In the genomic region with DNA sequence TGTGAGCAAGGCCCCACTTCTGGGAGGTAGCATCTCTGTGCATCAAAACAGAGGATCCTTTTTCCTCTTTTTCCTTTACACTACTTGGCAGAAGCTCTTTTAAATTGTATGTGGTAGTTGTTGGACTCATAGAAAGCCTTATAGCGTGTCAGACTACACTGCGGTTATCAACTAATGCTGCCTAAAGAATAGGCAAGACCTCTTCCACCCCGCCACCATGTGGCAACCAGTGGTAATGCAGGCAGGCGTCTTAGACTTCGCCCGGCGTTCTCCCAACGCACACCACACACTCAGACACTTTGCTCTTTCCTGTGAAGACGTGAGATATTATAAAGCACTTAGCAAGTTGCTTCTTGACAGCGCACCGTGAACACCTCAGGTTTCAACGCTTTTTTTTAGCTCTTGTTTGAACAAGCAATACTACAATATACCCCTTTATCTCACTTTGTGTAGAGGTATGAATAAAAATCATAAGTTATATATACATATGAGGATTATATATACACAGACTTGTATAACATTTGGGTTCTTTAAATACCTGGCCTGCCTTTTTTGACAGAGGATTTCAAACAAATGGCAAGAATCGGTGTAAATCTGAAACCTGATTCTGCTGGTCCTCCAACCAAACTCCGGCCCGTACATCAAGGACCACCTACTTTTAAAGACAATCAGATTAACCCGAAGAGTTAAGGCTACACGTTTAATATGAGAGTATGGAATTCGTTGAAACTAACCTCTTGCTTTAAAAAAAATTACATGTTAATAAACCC, we compare ENCODE assay signal across 7 mouse cellular contexts. TPM values are rescaled to one million over a fixed set of nuclear protein-coding genes. Genes with fewer than 3 reads are reported as not detected.
DNase-seq lines count a peak whose midpoint lies in the region; ATAC-seq lines count a peak whose summit lies in the region.

No protein-coding gene starts in this region.

- DNase-seq in adipocyte (ENCODE audit: low spot score): peak; percentile 86
- peak; percentile 95 for DNase-seq in gastrocnemius, postnatal 10 days
- DNase-seq in left cerebral cortex, postnatal 4 days: peak; percentile 92
- peak; percentile 96 for DNase-seq in midbrain, embryonic 14.5 days
- peak; percentile 67 for DNase-seq in spleen, adult 12 weeks (ENCODE audit: low spot score)

- no peak overlapping the region for H3K4me3 ChIP-seq in intestine, embryonic 15.5 days (replicated peaks)
- H3K4me3 ChIP-seq in midbrain, embryonic 14.5 days (replicated peaks; ENCODE audit: low read depth, low read length): no peak overlapping the region

- H3K27ac ChIP-seq in intestine, embryonic 15.5 days: no peak overlapping the region
- no peak overlapping the region for H3K27ac ChIP-seq in midbrain, embryonic 14.5 days (replicated peaks; ENCODE audit: low read depth, low read length)

- H3K27me3 ChIP-seq in intestine, embryonic 15.5 days (replicated peaks): peaks cover 9% of the 10 kb centered on the region
- H3K27me3 ChIP-seq in midbrain, embryonic 14.5 days (ENCODE audit: control insufficient read depth, insufficient read depth, low read length): peaks cover 12% of the 10 kb centered on the region; the same call in 1 of the 2 replicates

- intact Hi-C loops in left cerebral cortex, postnatal 4 days (cut with DNase I): loop anchor here (2.0 to 5.0 kb wide), 2 partner anchors 151 to 375 kb away; a partner anchor contains a TSS

- no peaks in the 10 kb centered on the region for H3K9me3 ChIP-seq in intestine, embryonic 15.5 days
- H3K9me3 ChIP-seq in midbrain, embryonic 14.5 days (ENCODE audit: control insufficient read depth, low read length): no peaks in the 10 kb centered on the region

- no peaks in the 10 kb centered on the region for H3K36me3 ChIP-seq in intestine, embryonic 15.5 days
- no peaks in the 10 kb centered on the region for H3K36me3 ChIP-seq in midbrain, embryonic 14.5 days (ENCODE audit: control insufficient read depth, insufficient read depth, low read length)

- no peak overlapping the region for H3K4me2 ChIP-seq in intestine, embryonic 15.5 days (replicated peaks)
- H3K4me2 ChIP-seq in midbrain, embryonic 14.5 days (ENCODE audit: low read length): no peak overlapping the region

- H3K4me1 ChIP-seq in intestine, embryonic 15.5 days (replicated peaks): peaks cover 8% of the 10 kb centered on the region
- no peaks in the 10 kb centered on the region for H3K4me1 ChIP-seq in midbrain, embryonic 14.5 days (ENCODE audit: control insufficient read depth, insufficient read depth, low read length)

- WGBS in intestine, embryonic 15.5 days: 12% methylated on average over 18 of the region's 18 CpGs
- 12% methylated on average over 18 of the region's 18 CpGs for WGBS in midbrain, embryonic 14.5 days

- H3K9ac ChIP-seq in intestine, embryonic 15.5 days: no peak overlapping the region
- no peak overlapping the region for H3K9ac ChIP-seq in midbrain, embryonic 14.5 days (replicated peaks; ENCODE audit: low read length)

- peak; percentile 71 for ATAC-seq in common myeloid progenitor, adult 5-6 weeks (replicated peaks; ENCODE audit: low read depth, poor library complexity, severe bottlenecking)
- peak; percentile 28; the same call in 1 of the 2 replicates for ATAC-seq in intestine, embryonic 15.5 days
- 0 out of 2 replicates have a peak, but pooled peaks have one; percentile 53 for ATAC-seq in midbrain, embryonic 14.5 days (ENCODE audit: low FRiP score, low TSS enrichment)

RNA-seq across cellular contexts. Expression of a gene that starts 23.5 kb away (rescaled TPM):
- total RNA-seq in common myeloid progenitor, adult 5-6 weeks (2017): not detected in 2 replicates
- not detected for total RNA-seq in gastrocnemius, postnatal 10 days (2021)
- polyA plus RNA-seq in intestine, embryonic 15.5 days (2015; fragmentation: Nextera tagmentation; extraction: Ambion mirVana): 59.8 and 60.2 TPM in 2 replicates
- total RNA-seq in left cerebral cortex, postnatal 4 days (2021): not detected
- polyA plus RNA-seq in midbrain, embryonic 14.5 days (2014; fragmentation: Nextera tagmentation; extraction: Ambion mirVana): not detected in 2 replicates

RNA-seq across cellular contexts. Expression of a gene that starts 25.8 kb away (rescaled TPM):
- total RNA-seq in common myeloid progenitor, adult 5-6 weeks (2017): not detected in 2 replicates
- total RNA-seq in gastrocnemius, postnatal 10 days (2021): 100 to 1,000 TPM; 120 to 123 TPM
- 1.8 TPM in 2 replicates for polyA plus RNA-seq in intestine, embryonic 15.5 days (2015; fragmentation: Nextera tagmentation; extraction: Ambion mirVana)
- total RNA-seq in left cerebral cortex, postnatal 4 days (2021): under 1 TPM; 0.62 to 0.85 TPM
- 0.51 and 1.00 TPM in 2 replicates for polyA plus RNA-seq in midbrain, embryonic 14.5 days (2014; fragmentation: Nextera tagmentation; extraction: Ambion mirVana)

Comparison
In these comparisons a context has a peak if more than half of its experiments do, and no peak if none do; other contexts are left out.
1. RNA of a gene that starts 25.8 kb away (total RNA-seq): 120 to 123 TPM in gastrocnemius, postnatal 10 days; 0.62 to 0.85 TPM in left cerebral cortex, postnatal 4 days and not detected in common myeloid progenitor, adult 5-6 weeks; every median in the first group is over 10 times any median in the second.
2. Peak in every context shown above with its lines, with median percentiles within 50 percentile points of each other: DNase-seq and ATAC-seq.